Mouse (Mus musculus): ENCODE results near the gene Arih1.

- no peak for TF ChIP-seq CTCF (IDR thresholded peaks at IDR 0.05; ENCODE audit: borderline replicate concordance, insufficient read depth, low read length)
- TF ChIP-seq POLR2A (IDR thresholded peaks at IDR 0.05; ENCODE audit: low read depth, low read length) = no peak
Measured at GRCm38 (mm10) chr9:59487331-59487730, 913 bp upstream of the Arih1 start.
